Mouse (Mus musculus): Measurements from ENCODE around the gene Epha5. TPM values are rescaled to one million over a fixed set of nuclear protein-coding genes. Genes with fewer than 3 reads are reported as not detected.

Gene Epha5
- total RNA-seq, 1 experiment from 2014 or later, result not detected

DNA sequence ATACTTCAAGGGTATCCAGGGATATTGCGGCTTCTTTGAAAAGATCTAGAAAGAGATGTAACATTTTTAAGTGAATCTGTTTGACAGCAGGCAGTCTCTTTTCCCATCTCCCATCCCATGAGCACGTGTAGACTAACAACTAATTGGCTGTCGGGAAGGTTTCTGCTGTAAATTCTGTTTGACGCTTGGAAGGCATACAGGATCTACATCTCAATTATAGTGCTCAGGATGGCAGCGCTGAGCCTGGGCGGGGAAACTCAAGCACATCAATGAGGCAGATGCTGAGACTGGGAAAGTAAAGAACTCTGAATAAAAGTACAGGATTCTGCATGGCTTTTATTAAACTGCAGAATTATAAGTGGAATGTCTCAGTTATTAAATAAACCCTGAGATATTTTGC, 335.9 kb downstream of the Epha5 start:
- no peak for ATAC-seq (replicated peaks in 1 of 2; ENCODE audit: insufficient read depth in 1 of 2, low FRiP score in 2 of 2, low TSS enrichment in 1 of 2, low read depth in 1 of 2, poor library complexity in 2 of 2, severe bottlenecking in 2 of 2)

- ATAC-seq (replicated peaks in 1 of 2; ENCODE audit: insufficient read depth in 1 of 2, low FRiP score in 2 of 2, low TSS enrichment in 1 of 2, low read depth in 1 of 2, poor library complexity in 2 of 2, severe bottlenecking in 2 of 2), result no peak
These were observed 346.2 kb downstream of the Epha5 start for GRCm38 (mm10) chr5:84070976-84071375.

GRCm38 (mm10) chr5:84053880-84054279, 363.3 kb downstream of the Epha5 start:
- no peak for ATAC-seq (replicated peaks in 1 of 2; ENCODE audit: insufficient read depth in 1 of 2, low FRiP score in 2 of 2, low TSS enrichment in 1 of 2, low read depth in 1 of 2, poor library complexity in 2 of 2, severe bottlenecking in 2 of 2)

GRCm38 (mm10) chr5:84037250-84037963, 379.8 kb downstream of the Epha5 start:
- no peak for ATAC-seq (replicated peaks in 1 of 2; ENCODE audit: insufficient read depth in 1 of 2, low FRiP score in 2 of 2, low TSS enrichment in 1 of 2, low read depth in 1 of 2, poor library complexity in 2 of 2, severe bottlenecking in 2 of 2)

Measured in hematopoietic stem cell, adult 5-6 weeks (primary cell).